Mouse (Mus musculus) spleen, adult 2 months (tissue): ENCODE data around the gene Kat6b. TPM values are rescaled to one million over a fixed set of nuclear protein-coding genes. Genes with fewer than 3 reads are reported as not detected.

Source experiments
- DNase-seq, 2 experiments: peaks; one replicate each; pipeline versions ENCODE4 v3.0.0 to v3.0.0-alpha.2; 2012 to 2021; ENCODE audit warnings: low spot score in 2 of 2, low read depth in 1 of 2
- H3K27ac ChIP-seq: fragments of 200-500 bp; 2 replicates; pipeline ENCODE4 v1.5.1; 2012; ENCODE audit warnings: low read length, inconsistent platforms; ENCODE audit not compliant: insufficient read depth
- H3K27me3 ChIP-seq: fragments of 200-500 bp; 2 replicates; pipeline ENCODE4 v1.6.1; 2012; ENCODE audit warnings: mild to moderate bottlenecking, moderate library complexity, low read length, inconsistent platforms; ENCODE audit not compliant: control insufficient read depth, insufficient read depth
- H3K36me3 ChIP-seq: fragments of 200-500 bp; 2 replicates; pipeline ENCODE4 v1.6.1; 2012; ENCODE audit warnings: mild to moderate bottlenecking, low read length, inconsistent platforms; ENCODE audit not compliant: control insufficient read depth, insufficient read depth
- H3K4me1 ChIP-seq: fragments of 200-500 bp; 2 replicates; pipeline ENCODE4 v1.6.1; 2011; ENCODE audit warnings: inconsistent platforms; ENCODE audit not compliant: control insufficient read depth, insufficient read depth, insufficient read length
- H3K4me3 ChIP-seq: fragments of 200-500 bp; 2 replicates; pipeline ENCODE4 v1.5.1; 2011; ENCODE audit warnings: mild to moderate bottlenecking, inconsistent platforms; ENCODE audit not compliant: insufficient read depth, insufficient read length; ENCODE audit errors: extremely low read depth
- CTCF ChIP-seq: fragments of 200-500 bp; IDR thresholded peaks from 2 replicates; pipeline ENCODE4 v1.5.1; 2011; ENCODE audit warnings: mild to moderate bottlenecking, inconsistent platforms; ENCODE audit not compliant: insufficient read depth, insufficient read length, insufficient replicate concordance; ENCODE audit errors: extremely low read depth
- POLR2A ChIP-seq: fragments of 200-500 bp; IDR thresholded peaks from 2 replicates; pipeline ENCODE4 v1.6.1; 2011; ENCODE audit warnings: low read depth, low read length, inconsistent platforms
- WGBS: fragments of 180-500 bp; shearing (Covaris S2); methylation state at CpG from one replicate; pipeline ENCODE4 v1.1.7; 2018; 5-methylcytosine and 5-hydroxymethylcytosine counted together
- polyA plus RNA-seq: library from polyadenylated mRNA; depleted of rRNA; stranded (reverse); fragments of >200 nt; gene quantifications from 2 replicates; pipeline ENCODE4 v1.2.3, GENCODE M21; 2012

The Kat6b gene
- polyA plus RNA-seq, 1 experiment: 6.1 TPM

DNA sequence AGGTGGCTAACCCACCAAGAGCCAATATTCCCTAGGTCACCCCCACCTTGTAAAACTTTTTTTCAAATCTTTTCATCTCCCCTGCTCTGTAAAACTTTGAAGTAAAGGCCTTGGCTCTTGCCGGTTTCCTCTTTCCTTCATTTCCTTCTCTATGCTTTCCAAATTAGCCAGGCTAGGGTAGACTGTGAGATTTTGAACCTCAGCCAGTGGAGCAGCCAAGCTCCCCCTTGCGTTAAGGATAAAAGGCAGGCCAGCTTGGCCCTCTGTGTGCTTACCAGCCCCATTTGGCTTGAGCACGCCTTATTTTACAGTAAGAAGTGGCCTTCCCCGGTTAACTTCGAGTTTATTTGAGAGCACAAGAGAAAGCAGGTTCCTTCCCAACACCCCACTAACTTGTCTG is 193.2 kb downstream of the Kat6b start:
- no peak overlapping the region for H3K27ac ChIP-seq
- no peak overlapping the region for H3K4me3 ChIP-seq
- H3K27me3 ChIP-seq: no peaks in the 10 kb centered on the region
- WGBS: 50% methylated on average over 5 of the region's 5 CpGs
- H3K36me3 ChIP-seq: 0 out of 2 replicates have a peak, but pooled peaks cover 4% of the 10 kb centered on the region
- TF ChIP-seq POLR2A: no peak
- TF ChIP-seq CTCF: no peak
- no peak for DNase-seq
- H3K4me1 ChIP-seq: no peaks in the 10 kb centered on the region

DNA sequence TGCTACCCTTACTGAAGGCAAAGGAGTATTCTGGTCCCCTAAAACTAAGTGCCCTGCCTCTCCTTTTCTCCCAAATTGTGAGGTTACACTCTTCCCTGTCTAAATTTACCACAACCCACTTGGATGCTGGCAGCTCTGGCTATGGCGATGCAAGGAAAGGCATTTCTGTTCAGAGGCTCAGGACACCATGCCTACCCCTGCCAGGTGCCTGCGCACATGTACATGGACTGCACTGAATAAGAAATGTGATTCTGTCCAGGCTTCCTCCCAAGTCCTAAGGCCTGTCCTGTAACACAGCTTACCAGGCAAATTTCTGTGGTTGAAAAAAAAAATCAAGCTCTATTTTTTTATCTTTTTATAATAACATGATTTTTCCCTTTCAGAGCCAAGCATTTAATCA is 195.0 kb downstream of the Kat6b start:
- H3K36me3 ChIP-seq: no peaks in the 10 kb centered on the region
- no peak for TF ChIP-seq POLR2A
- no peak for TF ChIP-seq CTCF
- no peaks in the 10 kb centered on the region for H3K27me3 ChIP-seq

DNA sequence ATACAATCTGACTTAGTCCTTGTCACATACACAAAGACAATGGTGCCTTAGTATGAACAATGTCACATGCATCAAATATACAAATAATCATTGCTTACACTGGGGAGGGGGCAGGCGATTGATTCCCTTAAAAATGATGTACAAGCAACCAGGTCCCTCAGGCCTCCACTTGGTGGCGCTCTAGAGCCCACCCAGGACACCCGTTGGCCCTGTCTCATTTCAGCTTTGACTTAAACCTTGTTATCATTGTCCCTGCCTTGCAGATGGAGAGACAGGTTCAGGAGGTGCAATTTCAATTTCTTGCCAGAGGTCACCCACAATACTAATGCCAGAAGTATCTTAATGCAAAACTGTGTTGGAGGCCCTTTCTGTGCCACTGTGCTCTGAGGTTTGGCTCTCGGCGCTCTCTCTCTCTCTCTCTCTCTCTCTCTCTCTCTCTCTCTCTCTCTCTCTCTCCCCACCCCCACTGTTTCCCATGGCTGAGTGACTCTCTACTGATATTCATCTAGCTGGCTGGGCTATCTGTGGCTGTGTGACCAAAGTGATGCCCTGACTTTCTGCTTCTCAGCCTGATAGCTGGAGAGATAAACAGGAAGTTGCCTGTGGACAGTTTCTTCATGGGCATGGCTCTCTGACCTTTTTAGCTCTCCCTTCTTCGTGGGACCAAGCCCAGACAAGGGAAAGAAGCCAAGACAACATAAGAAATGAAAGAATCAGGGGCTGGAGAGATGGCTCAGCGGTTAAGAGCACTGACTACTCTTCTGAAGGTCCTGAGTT is 197.5 kb downstream of the Kat6b start:
- Histone ChIP-seq H3K36me3 (no peaks in the 10 kb centered on the region), H3K27me3 (no peaks in the 10 kb centered on the region), H3K4me3 (no peak overlapping the region), H3K4me1 (no peaks in the 10 kb centered on the region), H3K27ac (no peak overlapping the region)
- TF ChIP-seq CTCF (peak; percentile 76; the same call in 1 of the 2 replicates), POLR2A (no peak)
- WGBS: 37% methylated on average over 7 of the region's 7 CpGs
- DNase-seq: peak; percentile 14 to 24

More for the DNA sequence above, 195.0 kb downstream of the Kat6b start:
- H3K4me1 ChIP-seq: no peaks in the 10 kb centered on the region
- DNase-seq: no peak
- no peak overlapping the region for H3K4me3 ChIP-seq
- H3K27ac ChIP-seq: no peak overlapping the region
- WGBS: 63% methylated on average over 2 of the region's 2 CpGs

DNA sequence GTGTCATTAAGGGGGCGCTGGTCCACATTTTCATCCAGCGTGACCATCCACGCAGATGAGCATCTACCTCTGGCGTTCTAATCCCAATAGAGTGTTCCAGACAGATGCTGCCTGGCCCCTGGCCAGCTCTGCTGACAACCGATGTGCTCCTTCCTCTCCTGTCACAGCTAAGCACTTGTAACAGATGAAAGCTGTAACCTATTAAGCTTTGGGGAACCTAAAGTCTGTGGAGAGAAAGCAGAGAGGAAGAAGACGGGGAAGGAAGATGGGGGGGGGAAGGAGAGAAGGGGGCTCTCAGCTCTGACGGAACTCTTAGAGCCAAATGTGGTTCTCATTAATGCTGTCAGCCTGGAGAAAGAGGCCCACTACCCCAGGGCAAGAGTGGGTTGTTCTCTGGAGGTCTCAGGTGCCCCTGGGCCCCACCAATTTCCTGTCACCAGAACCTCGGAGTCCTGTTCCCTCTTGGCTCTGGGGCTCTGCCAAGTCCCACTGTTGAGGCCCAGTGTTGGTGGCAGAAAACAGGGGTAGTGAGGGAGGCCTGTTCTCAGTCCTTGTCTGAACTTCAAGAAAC is 198.5 kb downstream of the Kat6b start:
- Histone ChIP-seq H3K27ac (no peak overlapping the region), H3K27me3 (no peaks in the 10 kb centered on the region), H3K4me1 (no peaks in the 10 kb centered on the region), H3K4me3 (no peak overlapping the region), H3K36me3 (no peaks in the 10 kb centered on the region)
- WGBS: 18% methylated on average over 8 of the region's 8 CpGs
- no peak for TF ChIP-seq POLR2A
- no peak for TF ChIP-seq CTCF
- no peak for DNase-seq

DNA sequence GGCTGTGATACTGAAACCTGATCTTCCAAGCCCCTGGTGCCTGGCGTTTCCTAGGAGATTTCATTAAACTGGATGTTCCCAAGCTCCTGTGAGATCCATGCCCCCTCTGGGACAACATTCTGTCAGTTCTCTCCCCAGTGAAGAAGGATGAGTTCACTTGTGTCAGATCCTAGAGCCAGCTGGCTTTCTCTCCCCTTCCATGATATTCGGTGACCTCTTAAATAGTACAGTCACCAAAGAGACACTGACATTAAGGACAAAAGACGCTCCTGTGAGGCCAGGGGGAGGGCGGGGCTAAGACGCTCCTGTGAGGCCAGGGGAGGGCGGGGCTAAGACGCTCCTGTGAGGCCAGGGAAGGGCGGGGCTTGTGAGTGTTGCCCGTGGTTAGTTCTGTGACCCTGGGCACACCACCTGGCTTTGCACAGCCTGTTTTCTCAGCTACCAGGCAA is 201.5 kb downstream of the Kat6b start:
- peak; percentile 37 to 65 for DNase-seq
- WGBS: 9% methylated on average over 9 of the region's 9 CpGs

DNA sequence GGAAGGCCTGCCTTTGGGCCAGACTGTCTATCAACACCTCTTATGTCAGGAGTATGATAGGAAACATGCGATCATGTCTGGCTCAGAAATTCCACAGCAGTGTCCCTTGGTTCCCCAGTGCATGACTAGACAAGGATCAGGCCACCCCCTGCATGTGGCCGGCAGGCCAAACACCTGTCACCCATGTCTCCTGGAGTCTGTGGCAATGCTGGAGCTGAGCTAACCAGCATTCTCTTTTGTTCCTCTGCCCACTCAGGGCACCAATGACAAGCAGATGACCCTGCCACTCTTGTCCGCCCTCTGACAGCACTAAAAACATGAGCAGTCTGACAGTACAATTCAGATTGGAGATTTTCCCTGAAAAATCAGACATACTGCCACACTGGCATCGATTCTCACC is 202.6 kb downstream of the Kat6b start:
- Histone ChIP-seq H3K4me3 (no peak overlapping the region), H3K4me1 (peaks cover 2% of the 10 kb centered on the region; the same call in 1 of the 2 replicates), H3K27ac (no peak overlapping the region), H3K27me3 (no peaks in the 10 kb centered on the region), H3K36me3 (no peaks in the 10 kb centered on the region)
- WGBS: 90% methylated on average over 4 of the region's 4 CpGs
- no peak for DNase-seq
- no peak for TF ChIP-seq POLR2A
- no peak for TF ChIP-seq CTCF

More for the DNA sequence above, 201.5 kb downstream of the Kat6b start:
- Histone ChIP-seq H3K4me3 (no peak overlapping the region), H3K27ac (no peak overlapping the region), H3K36me3 (no peaks in the 10 kb centered on the region), H3K4me1 (peaks cover 2% of the 10 kb centered on the region; the same call in 1 of the 2 replicates), H3K27me3 (no peaks in the 10 kb centered on the region)
- TF ChIP-seq POLR2A (no peak), CTCF (no peak)
